Mouse (Mus musculus) C2C12 (cell line): ENCODE results near the gene 2310061I04Rik.

Experiments used
- CEBPB ChIP-seq: IDR thresholded peaks from one replicate; pipeline ENCODE4 v1.6.1; 2011; ENCODE audit warnings: low read depth, mild to moderate bottlenecking, control low read depth, moderate library complexity
- MYOD1 ChIP-seq: IDR thresholded peaks from one replicate; pipeline ENCODE4 v1.6.1; 2011; ENCODE audit warnings: low read depth; ENCODE audit not compliant: control insufficient read depth, insufficient read length

GRCm38 (mm10) chr17:35903992-35904355 is 6.7 kb upstream of the 2310061I04Rik start:
- TF ChIP-seq MYOD1 (no peak), CEBPB (no peak)
